Mouse (Mus musculus) intestine, embryonic 16.5 days (tissue): Measurements from ENCODE around the gene Mamstr. TPM values are rescaled to one million over a fixed set of nuclear protein-coding genes. Genes with fewer than 3 reads are reported as not detected.

Source experiments
- ATAC-seq: fragments of 200-750 bp; cut with Nextera tagmentation; 2 replicates; pipeline ENCODE4 v1.8.0; 2017; ENCODE audit warnings: moderate TSS enrichment, moderate library complexity
- H3K27ac ChIP-seq: fragments of 300-500 bp; sonication (generic); 2 replicates; pipeline ENCODE4 v1.5.1; 2014; ENCODE audit warnings: mild to moderate bottlenecking, low read length
- H3K27me3 ChIP-seq: fragments of 300-500 bp; sonication (generic); replicated peaks from 2 replicates; pipeline ENCODE4 v1.6.1; 2014; ENCODE audit warnings: low read length, control low read depth, mixed read lengths; ENCODE audit not compliant: control insufficient read depth, insufficient read depth
- H3K36me3 ChIP-seq: fragments of 300-500 bp; sonication (generic); 2 replicates; pipeline ENCODE4 v1.6.1; 2014; ENCODE audit warnings: low read length, control low read depth; ENCODE audit not compliant: control insufficient read depth, insufficient read depth
- H3K4me1 ChIP-seq: fragments of 300-500 bp; sonication (generic); 2 replicates; pipeline ENCODE4 v1.6.1; 2014; ENCODE audit warnings: low read length, control low read depth, mixed read lengths; ENCODE audit not compliant: control insufficient read depth, insufficient read depth
- H3K4me2 ChIP-seq: fragments of 300-500 bp; sonication (generic); 2 replicates; pipeline ENCODE4 v1.6.1; 2014; ENCODE audit warnings: low read depth, low read length, control low read depth
- H3K4me3 ChIP-seq: fragments of 300-500 bp; sonication (generic); 2 replicates; pipeline ENCODE4 v1.5.1; 2014; ENCODE audit warnings: mild to moderate bottlenecking, low read length
- H3K9ac ChIP-seq: fragments of 300-500 bp; sonication (generic); 2 replicates; pipeline ENCODE4 v1.6.1; 2014; ENCODE audit warnings: low read depth, low read length
- H3K9me3 ChIP-seq: fragments of 300-500 bp; sonication (generic); 2 replicates; pipeline ENCODE4 v1.6.1; 2016; ENCODE audit warnings: low read length, control low read depth; ENCODE audit not compliant: control insufficient read depth
- WGBS: fragments of 180-500 bp; shearing (Covaris S2); extraction: QIAGEN DNeasy Blood & Tissue Kit; methylation state at CpG from one replicate; pipeline ENCODE4 v1.1.7; 2014; 5-methylcytosine and 5-hydroxymethylcytosine counted together
- polyA plus RNA-seq: library from polyadenylated mRNA; unstranded; fragments of >200 nt; fragmentation: Nextera tagmentation; extraction: Ambion mirVana; gene quantifications from 2 replicates; pipeline ENCODE4 v1.2.1, GENCODE M21; 2015

Gene Mamstr
- polyA plus RNA-seq, 1 experiment from 2014 or later: 6.3 TPM

DNA sequence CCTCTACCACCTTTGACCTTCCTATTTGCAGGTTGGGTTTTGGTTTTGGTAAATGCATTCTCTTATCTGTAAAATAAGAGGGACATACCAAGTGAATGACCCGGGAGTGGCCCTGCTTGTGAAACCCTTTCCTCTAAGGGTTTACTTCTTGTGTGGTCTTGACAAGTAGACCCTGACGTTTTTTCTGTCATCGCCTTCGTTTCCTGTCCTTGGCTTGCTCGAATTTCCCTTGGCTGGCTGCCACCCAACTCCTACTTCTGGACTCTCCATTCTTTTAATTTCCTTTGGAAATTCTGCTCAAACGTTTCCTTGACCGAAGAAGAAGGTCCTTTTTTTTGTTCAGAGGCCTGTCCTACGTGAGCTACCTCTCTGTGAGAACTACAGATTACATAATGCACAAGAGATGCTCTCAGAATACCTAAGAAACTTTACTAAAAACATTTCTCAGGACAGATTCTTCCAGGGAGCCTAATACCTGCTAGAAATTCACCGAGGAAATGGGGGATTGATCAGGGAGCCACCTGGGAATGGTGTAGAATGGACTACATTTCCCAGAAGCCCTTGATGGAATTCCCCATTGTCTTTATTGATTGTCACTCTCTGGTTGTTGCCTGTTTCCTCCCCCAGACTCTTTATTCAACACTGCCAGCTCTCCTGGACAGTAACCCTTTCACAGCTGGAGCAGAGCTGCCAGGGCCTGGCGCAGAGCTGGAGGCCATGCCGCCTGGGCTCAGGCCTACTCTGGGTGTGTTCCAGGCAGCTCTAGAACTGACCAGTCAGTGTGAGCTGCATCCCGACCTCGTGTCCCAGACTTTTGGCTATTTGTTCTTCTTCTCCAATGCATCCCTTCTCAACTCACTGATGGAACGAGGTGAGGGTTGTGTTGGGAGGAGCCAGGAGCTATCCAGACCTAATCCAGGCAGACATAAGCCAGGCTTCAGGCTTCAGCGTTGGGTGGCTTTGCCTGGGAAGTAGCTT lies 3.8 kb upstream of the Mamstr start:
- H3K9ac ChIP-seq: no peak overlapping the region
- H3K4me3 ChIP-seq: no peak overlapping the region
- no peak for ATAC-seq
- no peaks in the 10 kb centered on the region; the same call in 1 of the 2 replicates for H3K36me3 ChIP-seq
- no peaks in the 10 kb centered on the region for H3K9me3 ChIP-seq
- peaks cover 6% of the 10 kb centered on the region; the same call in 1 of the 2 replicates for H3K27me3 ChIP-seq
- H3K4me1 ChIP-seq: peaks cover 15% of the 10 kb centered on the region
- peak overlapping the region; percentile 55 for H3K27ac ChIP-seq
- 72% methylated on average over 15 of the region's 15 CpGs for WGBS
- H3K4me2 ChIP-seq: no peak overlapping the region

DNA sequence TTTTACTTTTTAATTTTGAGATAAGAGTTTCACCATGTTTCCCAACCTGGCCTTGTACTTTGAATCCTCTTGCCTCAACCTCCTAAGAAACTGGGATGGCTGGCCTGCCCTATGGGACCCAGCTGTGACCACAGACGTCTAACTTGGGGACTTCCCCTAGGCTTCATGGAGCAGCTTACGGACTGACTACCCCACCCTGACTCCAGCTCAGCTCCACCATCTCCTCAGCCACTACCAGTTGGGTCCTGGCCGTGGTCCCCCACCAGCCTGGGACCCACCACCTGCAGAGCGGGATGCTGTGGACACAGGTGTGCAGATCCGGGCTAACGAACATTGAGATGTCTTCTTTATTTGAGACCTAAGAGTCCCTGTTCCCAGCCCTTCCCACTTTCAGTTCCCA lies 2.1 kb upstream of the Mamstr start:
- Histone ChIP-seq H3K27me3 (no peaks in the 10 kb centered on the region), H3K9ac (no peak overlapping the region), H3K27ac (no peak overlapping the region), H3K9me3 (no peaks in the 10 kb centered on the region), H3K4me2 (no peak overlapping the region), H3K4me1 (peaks cover 28% of the 10 kb centered on the region), H3K4me3 (no peak overlapping the region), H3K36me3 (no peaks in the 10 kb centered on the region; the same call in 1 of the 2 replicates)
- whole genome bisulfite sequencing: 90% methylated on average over 6 of the region's 6 CpGs
- no peak for ATAC-seq

- H3K36me3 ChIP-seq: no peaks in the 10 kb centered on the region; the same call in 1 of the 2 replicates
- ATAC-seq: peak; percentile 81
- H3K9me3 ChIP-seq: no peaks in the 10 kb centered on the region
- no peaks in the 10 kb centered on the region for H3K27me3 ChIP-seq
- no peak overlapping the region for H3K27ac ChIP-seq
- 29% methylated on average over 29 of the region's 29 CpGs for WGBS
- peak overlapping the region; percentile 13 for H3K4me3 ChIP-seq
- peak overlapping the region; percentile 46; the same call in 1 of the 2 replicates for H3K9ac ChIP-seq
- H3K4me2 ChIP-seq: peak overlapping the region; percentile 47
- H3K4me1 ChIP-seq: peaks cover 28% of the 10 kb centered on the region
These were observed 965 bp upstream of the Mamstr start for GRCm38 (mm10) chr7:45638623-45639401.

- no peak overlapping the region for H3K9ac ChIP-seq
- no peak overlapping the region for H3K4me3 ChIP-seq
- no peak overlapping the region for H3K27ac ChIP-seq
- 82% methylated on average over 19 of the region's 19 CpGs for WGBS
- H3K27me3 ChIP-seq: no peaks in the 10 kb centered on the region
- no peak overlapping the region for H3K4me2 ChIP-seq
- peaks cover 36% of the 10 kb centered on the region for H3K4me1 ChIP-seq
- no peak for ATAC-seq
- H3K36me3 ChIP-seq: no peaks in the 10 kb centered on the region; the same call in 1 of the 2 replicates
- H3K9me3 ChIP-seq: no peaks in the 10 kb centered on the region
These were observed 597 bp downstream of the Mamstr start for GRCm38 (mm10) chr7:45640191-45640957.

DNA sequence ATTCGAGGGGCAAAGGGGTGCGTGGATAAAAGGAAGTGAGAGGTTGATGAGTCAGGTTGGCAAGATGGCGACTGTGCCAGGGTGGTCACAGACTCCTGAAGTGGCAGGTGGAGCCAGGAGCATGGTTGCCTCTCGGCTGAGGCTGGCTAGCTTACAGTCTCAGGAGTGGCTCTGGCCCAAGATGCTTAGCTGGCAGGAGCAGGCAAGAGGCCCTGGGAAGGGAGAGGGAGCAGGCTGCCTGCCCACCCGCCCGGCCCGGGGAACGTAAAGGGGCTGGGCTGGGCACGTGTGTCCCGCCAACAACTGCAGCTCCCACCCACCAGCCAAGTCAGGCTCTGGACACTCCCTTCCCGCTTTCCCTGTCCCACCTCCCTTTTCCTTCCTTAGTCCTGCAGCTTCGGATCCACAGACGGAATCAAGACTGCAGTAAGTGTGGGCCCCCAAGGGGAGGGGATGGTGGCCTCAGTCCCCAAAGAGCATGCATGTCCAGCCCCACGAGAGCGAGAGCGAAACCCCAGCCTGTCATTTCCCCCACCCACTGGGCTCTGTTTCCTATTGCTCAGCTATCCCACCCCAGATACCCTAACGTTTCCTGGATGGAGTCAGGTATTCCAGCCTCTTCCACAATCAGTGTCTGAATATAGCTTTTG lies 1.7 kb downstream of the Mamstr start:
- H3K36me3 ChIP-seq: no peaks in the 10 kb centered on the region; the same call in 1 of the 2 replicates
- no peaks in the 10 kb centered on the region for H3K27me3 ChIP-seq
- no peaks in the 10 kb centered on the region for H3K9me3 ChIP-seq
- no peak for ATAC-seq
- peak overlapping the region; percentile 36 for H3K27ac ChIP-seq
- peaks cover 34% of the 10 kb centered on the region for H3K4me1 ChIP-seq
- peak overlapping the region; percentile 69 for H3K4me2 ChIP-seq
- H3K4me3 ChIP-seq: peak overlapping the region; percentile 28
- H3K9ac ChIP-seq: peak overlapping the region; percentile 71
- 45% methylated on average over 17 of the region's 17 CpGs for WGBS

DNA sequence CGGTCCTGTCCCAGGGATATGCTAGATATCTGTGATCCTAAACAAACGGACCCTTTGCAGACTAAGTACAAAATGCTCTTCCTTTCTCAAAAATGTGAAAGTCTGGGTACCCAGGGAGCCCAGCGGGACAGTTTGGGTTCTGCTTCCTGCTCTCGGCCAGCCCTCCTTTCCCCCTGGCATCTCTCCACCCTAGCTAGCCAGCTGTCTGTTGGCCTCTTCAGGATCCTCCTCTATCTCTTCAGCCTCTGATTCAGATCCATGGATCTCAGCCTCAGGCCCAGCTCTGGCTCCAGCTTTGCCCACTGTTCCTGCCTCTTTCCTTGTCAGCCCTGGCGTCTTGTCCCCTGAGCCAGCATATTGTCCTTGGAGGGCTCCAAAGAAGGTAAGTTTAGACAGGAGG lies 2.3 kb downstream of the Mamstr start:
- no peak for ATAC-seq
- Histone ChIP-seq H3K9me3 (no peaks in the 10 kb centered on the region), H3K27ac (peak overlapping the region; percentile 36), H3K4me3 (peak overlapping the region; percentile 28), H3K36me3 (no peaks in the 10 kb centered on the region), H3K27me3 (no peaks in the 10 kb centered on the region), H3K4me2 (peak overlapping the region; percentile 69), H3K4me1 (peaks cover 34% of the 10 kb centered on the region), H3K9ac (peak overlapping the region; percentile 71)
- 78% methylated on average over 5 of the region's 5 CpGs for WGBS

- ATAC-seq: no peak
- H3K27me3 ChIP-seq: no peaks in the 10 kb centered on the region
- 38% methylated on average over 16 of the region's 16 CpGs for WGBS
These were observed 2.9 kb downstream of the Mamstr start for GRCm38 (mm10) chr7:45642503-45643255.

More at GRCm38 (mm10) chr7:45642503-45643255, 2.9 kb downstream of the Mamstr start:
- Histone ChIP-seq H3K4me1 (peaks cover 34% of the 10 kb centered on the region), H3K9me3 (no peaks in the 10 kb centered on the region), H3K27ac (peak overlapping the region; percentile 62), H3K4me3 (peak overlapping the region; percentile 40), H3K4me2 (peak overlapping the region; percentile 69), H3K36me3 (no peaks in the 10 kb centered on the region), H3K9ac (peak overlapping the region; percentile 71)
